Mouse (Mus musculus): ENCODE measurements around the gene Nfrkb. TPM values are rescaled to one million over a fixed set of nuclear protein-coding genes. Genes with fewer than 3 reads are reported as not detected.

Nfrkb gene
- total RNA-seq, 4 experiments from 2014 or later = 27.6 to 30.4 (median 29.2) TPM

Other genes with a start within 250 kb of the Nfrkb start
- gene Aplp2, start 174.4 kb upstream of the Nfrkb start, total RNA-seq (2022) = 100 to 1,000 TPM; 531 to 605 (median 581) TPM
- 10 to 100 TPM; 16.5 to 20.0 (median 17.2) TPM for gene Prdm10, start 105.7 kb upstream of the Nfrkb start, total RNA-seq (2022)
- gene Tmem45b, start 78.3 kb downstream of the Nfrkb start, total RNA-seq (2022) = not detected

Measured in left cerebral cortex, adult 8-10 months (tissue).